Mouse (Mus musculus) duodenum, adult 2 months (tissue): Measurements from ENCODE around the gene Vmn1r226. TPM values are rescaled to one million over a fixed set of nuclear protein-coding genes. Genes with fewer than 3 reads are reported as not detected.

ENCODE experiments used
- polyA plus RNA-seq: library from polyadenylated mRNA; depleted of rRNA; stranded (reverse); fragments of >200 nt; gene quantifications from 2 replicates; pipeline ENCODE4 v1.2.3, GENCODE M21; 2012; ENCODE audit warnings: low replicate concordance; rRNA removed

Vmn1r226 gene
- polyA plus RNA-seq, result not detected in 2 replicates

GRCm38 (mm10) chr17:20682543-20682942, at the start of gene Vmn1r226:
Vmn1r226 (plus strand) TSS chr17:20682843.

DNA sequence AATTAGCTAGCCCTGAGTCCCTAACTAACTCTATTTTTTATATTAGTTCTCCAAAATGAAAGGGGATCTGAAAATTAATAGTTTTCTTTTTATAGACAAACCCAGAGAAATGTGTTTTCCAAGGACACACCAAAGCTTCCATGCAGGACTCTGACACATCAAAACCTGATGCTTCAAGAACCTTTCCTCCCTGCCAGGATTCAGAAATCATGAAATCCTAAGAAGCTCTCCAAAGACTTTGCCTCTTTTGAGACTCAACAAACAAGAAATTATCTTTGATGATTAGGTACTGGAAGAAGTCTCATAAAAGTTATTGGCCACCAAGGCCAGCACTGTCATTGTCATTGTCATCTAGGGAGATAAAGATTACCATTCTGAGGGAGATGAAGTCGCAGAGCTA, 46.9 kb downstream of the Vmn1r226 start, which contains the start of gene Vmn1r227:
Vmn1r227 (plus strand) TSS at position 301 of the 400 bp plus-strand sequence.

Other genes starting within 250 kb of the Vmn1r226 start
- gene Vmn2r108, start 201.5 kb upstream of the Vmn1r226 start, polyA plus RNA-seq, result not detected in 2 replicates
- gene Vmn1r225, start 184.7 kb upstream of the Vmn1r226 start, polyA plus RNA-seq, result not detected in 2 replicates
- not detected in 2 replicates for gene Vmn2r109, start 118.1 kb upstream of the Vmn1r226 start, polyA plus RNA-seq
- gene Vmn2r110, start 86.4 kb upstream of the Vmn1r226 start, polyA plus RNA-seq, result not detected in 2 replicates
- gene Fpr-rs3, start 58.0 kb upstream of the Vmn1r226 start, polyA plus RNA-seq, result not detected in 2 replicates
- not detected in 2 replicates for gene Vmn1r227, start 47.0 kb downstream of the Vmn1r226 start, polyA plus RNA-seq
- gene Vmn1r228, start 103.3 kb downstream of the Vmn1r226 start, polyA plus RNA-seq, result not detected in 2 replicates
- not detected in 2 replicates for gene Vmn1r229, start 128.7 kb downstream of the Vmn1r226 start, polyA plus RNA-seq
- gene Vmn1r230, start 157.6 kb downstream of the Vmn1r226 start, polyA plus RNA-seq, result not detected in 2 replicates
- not detected in 2 replicates for gene Vmn1r231, start 222.2 kb downstream of the Vmn1r226 start, polyA plus RNA-seq
- gene Vmn1r232, start 236.9 kb downstream of the Vmn1r226 start, polyA plus RNA-seq, result not detected in 2 replicates